Mouse (Mus musculus) right cerebral cortex, adult 18-20 months (tissue): Measurements from ENCODE around the gene Kcnj14.

ENCODE experiments used
- DNase-seq: peaks from one replicate; pipeline ENCODE4 v3.0.0; 2022; ENCODE audit warnings: mixed read lengths

Gene Kcnj14

GRCm38 (mm10) chr7:45830427-45831127 lies 6.0 kb upstream of the Kcnj14 start, which contains the start of gene Grwd1:
Grwd1 (minus strand) TSS chr7:45830944.
- peak; percentile 90 for DNase-seq

- no peak for DNase-seq
Measured at GRCm38 (mm10) chr7:45826631-45827030, 2.0 kb upstream of the Kcnj14 start.

GRCm38 (mm10) chr7:45820913-45821312 lies 3.7 kb downstream of the Kcnj14 start:
- no peak for DNase-seq

- no peak for DNase-seq
Measured at GRCm38 (mm10) chr7:45819843-45820242, 4.7 kb downstream of the Kcnj14 start.

DNA sequence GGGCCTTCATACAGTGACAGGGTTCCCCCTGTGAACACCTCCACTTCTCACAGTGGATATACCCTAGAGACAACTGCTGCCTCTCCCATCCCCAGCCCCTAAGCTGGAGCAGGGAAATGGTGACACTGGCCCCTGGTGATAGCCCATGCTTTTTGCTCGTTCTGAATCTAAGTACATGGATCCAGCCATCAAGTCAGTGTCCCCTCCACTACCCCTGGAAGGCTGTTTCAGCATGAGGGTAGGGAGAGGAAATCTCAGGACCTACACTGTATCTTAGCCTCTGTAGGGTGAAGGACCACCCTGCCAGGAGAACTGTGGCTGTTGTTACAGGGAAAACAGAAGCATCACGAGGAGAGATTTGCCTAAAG lies 8.6 kb downstream of the Kcnj14 start:
- no peak for DNase-seq

GRCm38 (mm10) chr7:45815323-45815983 lies 9.1 kb downstream of the Kcnj14 start:
- no peak for DNase-seq

GRCm38 (mm10) chr7:45814841-45815240 lies 9.7 kb downstream of the Kcnj14 start:
- DNase-seq = no peak

DNA sequence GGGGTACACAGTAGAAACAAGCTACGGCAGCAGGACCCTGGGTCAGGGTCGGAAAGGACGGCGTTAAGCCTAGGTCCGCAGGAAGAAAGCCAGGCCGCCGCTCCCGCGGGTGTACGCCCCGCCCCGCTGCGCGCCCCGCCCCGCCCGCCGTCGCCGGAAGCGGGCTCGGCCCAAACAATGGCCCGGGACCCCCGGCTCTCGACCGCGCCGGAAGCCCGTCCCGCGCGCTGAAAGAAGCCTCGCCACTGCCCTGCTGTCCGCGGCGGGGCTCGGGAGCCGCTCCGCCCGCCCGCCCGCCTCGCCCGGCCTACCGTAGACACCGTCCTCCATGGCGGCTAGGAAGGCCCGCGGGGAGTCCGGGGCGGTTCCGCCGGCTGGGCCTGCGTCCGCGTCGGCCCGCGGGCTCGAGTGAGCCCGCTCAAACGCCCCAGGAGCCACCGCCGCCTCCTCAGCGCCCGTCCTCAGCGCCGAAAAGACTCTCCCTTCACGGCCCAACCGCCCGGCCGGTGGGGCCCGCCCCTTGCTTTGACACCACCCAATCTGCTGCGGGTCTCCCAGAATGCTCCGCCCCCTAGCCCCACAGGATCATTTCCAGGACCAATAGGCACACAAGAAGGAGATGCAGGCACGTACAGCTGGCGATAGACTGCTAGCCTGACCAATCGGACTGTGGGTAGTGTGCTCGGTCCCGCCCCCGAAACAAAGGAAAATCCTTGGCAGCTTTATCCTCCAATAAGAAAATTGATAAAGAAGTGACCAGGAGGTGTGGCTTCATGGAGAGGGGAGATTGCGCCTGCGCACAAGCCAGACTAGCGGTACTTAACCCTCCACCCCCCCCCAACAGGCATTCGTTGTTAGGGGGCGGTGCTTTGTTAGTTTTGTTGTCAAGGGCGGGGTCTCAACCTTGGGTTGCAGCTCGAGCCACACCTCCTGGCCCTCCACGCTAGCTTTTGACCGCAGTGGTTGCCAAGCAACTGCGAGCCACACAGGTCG lies 10.5 kb downstream of the Kcnj14 start, which contains the start of gene Cyth2:
TSS of gene Cyth2 (minus strand) at position 795 of the 993 bp plus-strand sequence.
- DNase-seq = peak; percentile 99

- no peak for DNase-seq
Measured at GRCm38 (mm10) chr7:45812921-45813320, 11.7 kb downstream of the Kcnj14 start.

DNA sequence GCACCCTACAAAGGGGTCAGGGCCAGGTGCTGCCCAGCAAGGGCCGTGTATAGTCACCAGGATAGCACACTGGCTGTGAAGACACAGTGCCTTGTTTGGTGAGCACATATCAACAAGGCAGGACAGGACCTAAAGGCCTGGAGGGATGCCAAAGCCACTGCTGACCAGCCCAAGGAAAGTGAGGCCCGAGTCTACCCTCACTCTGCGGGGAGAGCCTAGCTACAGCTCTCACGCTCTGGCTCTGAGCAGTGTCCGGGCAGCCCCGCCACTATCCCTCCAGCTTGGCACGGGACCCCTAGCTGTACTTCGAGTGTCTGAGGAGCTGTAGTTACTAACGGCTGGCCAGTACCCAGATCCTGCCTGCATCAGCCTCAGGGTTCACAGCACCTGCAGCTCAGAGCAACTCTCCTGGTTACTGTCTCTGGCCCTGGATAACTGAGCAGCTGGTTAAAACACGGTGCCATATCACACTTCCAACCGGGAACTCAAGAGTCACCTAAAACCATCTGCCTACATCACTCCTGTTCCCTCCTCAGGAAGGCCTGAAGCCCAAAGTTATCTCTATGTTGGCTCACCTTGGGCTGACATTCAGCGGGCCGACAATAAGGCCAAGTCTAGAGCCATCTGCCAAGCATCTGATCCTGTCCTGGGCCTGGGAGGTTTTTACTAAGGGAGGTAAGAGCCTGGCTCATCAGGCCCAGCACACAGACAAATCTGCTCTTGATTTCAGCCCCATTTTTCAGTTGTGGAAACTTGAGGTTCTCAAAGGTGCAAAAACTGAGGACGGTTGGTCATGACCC lies 15.1 kb downstream of the Kcnj14 start:
- no peak for DNase-seq

GRCm38 (mm10) chr7:45808471-45808870 lies 16.1 kb downstream of the Kcnj14 start:
- no peak for DNase-seq

- DNase-seq = no peak
Measured at GRCm38 (mm10) chr7:45805941-45806340, 18.6 kb downstream of the Kcnj14 start.

DNA sequence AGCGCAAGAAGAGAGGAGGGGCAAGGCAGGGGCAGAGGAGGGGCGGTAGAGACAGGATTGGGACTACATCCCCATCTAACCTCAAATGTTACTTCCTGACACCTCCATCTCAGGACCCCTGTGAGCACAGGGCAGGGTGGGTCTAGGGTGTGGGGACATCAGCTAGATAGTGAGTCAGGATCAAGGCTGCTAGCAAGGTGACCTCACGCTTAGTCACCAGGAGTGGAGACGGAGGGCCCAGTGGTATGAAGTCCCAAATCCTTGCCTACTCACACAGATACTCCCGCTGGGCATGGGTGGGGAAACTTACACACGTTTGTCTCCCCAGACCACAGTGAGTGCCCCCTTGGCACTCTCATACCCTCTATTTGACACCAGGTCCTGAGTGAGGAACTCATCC lies 22.0 kb downstream of the Kcnj14 start:
- DNase-seq = no peak

DNA sequence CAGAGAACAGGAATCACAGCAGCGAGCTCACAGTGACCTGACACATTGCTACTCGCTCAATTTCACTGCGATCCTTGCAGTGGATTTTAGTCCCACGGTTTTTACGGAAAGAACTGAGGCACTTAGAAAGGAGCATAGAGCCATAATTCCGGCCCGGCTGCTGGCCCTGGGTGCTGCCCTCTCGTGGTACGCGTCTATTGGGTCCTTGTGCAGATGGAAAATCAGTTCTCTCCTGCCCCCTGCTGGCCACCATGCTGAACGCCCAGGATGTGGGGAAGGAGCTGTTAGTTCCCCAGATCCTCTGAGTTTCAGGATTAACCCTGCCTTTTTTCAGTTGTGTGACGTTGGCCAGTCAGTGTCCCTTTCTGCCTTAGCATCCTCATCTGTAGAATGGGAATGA lies 23.2 kb downstream of the Kcnj14 start:
- DNase-seq = peak; percentile 92

DNA sequence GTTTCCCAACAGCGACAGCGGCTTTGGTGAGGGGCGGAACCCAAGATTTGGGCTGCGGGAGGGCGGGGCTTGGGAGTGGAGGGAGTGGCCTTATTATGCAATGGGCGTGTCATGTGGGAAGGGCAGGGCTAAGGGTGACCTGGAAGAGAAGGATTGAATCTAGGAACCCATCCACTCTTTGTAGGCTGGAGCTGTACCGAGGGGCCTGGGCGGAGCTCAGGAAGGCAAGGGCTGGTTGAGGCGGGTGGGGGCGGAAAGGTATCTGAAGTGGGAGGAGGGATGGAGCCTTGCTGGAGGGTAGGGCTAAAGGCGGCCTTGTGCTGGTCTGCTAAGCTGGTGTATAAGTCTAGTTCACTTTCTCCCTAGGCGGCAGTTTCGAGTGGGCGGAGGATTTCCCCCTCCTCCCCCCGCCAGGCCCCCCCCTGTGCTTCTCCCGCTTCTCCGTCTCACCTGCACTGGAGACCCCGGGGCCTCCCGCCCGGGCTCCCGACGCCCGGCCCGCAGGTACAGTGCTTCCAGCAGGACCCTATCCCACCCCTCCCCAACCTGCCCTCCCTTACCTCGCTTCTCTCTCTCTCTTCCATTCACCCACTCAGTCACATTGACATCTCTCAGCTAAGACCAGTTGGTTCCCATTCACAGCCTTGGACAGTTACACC lies 23.9 kb downstream of the Kcnj14 start:
- DNase-seq = no peak

DNA sequence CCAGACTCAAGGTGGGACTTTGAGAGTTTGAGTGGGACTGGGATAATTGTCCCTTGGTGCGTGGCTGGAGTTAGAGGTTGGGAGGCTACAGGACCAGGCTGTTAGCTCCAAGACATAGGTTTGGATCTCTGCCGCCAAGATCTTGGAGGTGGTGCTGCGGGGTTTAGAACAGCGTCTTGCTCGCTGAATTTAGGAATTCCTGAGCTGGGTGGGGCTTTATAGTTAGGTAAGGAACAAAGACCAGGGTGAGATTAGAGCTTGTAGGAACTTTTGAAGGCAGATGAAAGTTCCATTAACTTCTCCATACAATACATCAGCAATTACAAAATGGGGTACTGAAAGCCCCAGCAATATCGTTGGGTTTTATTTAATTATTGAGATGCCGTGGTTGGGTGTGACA lies 24.6 kb downstream of the Kcnj14 start:
- DNase-seq = no peak

DNA sequence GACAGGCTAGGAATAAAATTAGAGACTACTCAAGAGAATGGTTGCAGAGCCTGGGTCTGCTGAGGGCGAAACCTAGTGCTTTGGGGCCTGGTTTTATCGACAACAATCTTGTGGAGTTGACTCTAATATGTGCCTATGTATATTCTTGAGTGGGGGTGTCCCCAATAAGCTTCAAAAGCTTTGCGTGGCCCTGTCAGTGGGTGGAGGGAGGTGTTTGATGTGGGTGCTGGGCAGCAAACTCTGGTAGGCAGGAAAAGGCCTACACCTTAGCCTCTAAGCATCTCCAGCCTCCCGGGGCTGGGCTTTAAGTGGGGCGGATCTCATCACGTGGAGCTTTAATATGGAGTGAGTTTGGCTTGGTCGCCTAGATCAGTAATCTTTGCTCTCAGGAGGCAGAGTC lies 25.7 kb downstream of the Kcnj14 start:
- no peak for DNase-seq

DNA sequence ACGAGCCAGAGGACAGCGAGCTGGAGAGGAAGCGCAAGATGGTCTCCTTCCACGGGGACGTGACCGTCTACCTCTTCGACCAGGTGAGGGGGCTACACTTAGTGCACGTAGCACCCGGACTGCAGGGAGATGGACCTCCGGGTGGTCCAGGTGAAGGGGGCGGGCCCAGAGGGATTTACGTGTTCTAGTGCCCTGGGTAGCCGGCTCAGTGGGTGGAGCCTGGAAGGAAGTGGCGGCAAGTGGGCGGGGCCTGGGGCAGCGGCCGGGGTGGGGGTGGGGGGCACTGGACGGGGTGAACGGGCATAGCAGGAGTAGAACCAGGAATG lies 26.1 kb downstream of the Kcnj14 start:
- DNase-seq = no peak

DNA sequence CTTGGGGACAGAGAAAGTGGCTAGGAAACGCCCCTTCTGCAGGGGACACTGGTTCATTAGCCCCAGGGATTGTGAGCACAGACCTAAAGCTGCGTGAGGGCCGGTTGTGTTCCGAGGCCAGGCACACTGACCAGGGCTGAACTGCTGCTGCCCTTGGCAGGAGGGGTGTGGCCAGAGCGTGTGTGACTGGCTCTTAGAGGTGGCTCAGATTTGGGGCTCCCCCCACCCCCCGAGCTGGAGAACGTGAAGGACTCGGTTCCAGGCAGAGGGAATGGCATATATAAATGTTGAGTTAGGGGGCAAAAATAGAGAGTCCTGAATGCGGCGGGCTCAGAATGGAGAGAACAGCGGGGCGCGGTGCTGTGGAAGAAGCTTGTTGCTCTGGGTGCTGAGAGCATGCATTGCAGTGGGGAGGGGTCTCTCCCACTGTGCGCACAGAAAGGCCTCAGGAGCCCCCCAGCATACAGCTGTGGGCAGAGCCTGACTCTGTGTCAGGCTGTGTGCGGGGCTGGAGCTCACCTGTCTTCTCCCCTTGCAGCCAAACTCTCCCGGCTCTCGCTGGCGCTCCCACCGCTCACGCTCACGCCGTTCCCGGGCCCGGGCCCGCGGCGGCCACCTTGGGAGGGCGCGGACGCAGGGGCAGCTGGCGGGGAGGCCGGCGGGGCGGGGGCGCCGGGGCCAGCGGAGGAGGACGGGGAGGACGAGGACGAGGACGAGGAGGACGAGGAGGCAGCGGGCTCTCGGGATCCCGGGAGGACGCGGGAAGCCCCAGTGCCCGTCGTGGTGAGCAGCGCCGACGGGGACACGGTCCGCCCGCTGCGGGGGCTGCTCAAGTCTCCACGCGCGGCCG lies 26.7 kb downstream of the Kcnj14 start:
- no peak for DNase-seq

DNA sequence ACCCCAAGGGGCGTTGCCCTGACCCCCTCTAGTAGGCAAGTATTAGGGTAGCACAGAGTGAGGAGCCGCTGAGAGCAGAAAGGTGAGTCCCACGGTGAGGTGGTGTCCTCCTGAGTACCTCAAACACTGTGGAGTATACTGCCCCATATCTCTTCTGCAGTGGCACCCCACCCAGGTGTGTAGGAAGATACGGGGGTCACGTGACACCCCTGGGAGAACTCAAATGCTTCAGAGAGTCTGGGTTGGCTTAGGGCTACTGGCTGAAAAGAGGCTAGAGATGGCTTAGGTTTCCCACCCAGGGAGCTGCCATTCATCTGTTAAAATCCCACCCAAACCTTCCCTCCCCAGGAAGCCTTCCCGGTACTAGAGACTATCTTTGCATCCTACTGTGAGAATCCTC lies 27.6 kb downstream of the Kcnj14 start:
- no peak for DNase-seq

- no peak for DNase-seq
Measured at GRCm38 (mm10) chr7:45794971-45795370, 29.6 kb downstream of the Kcnj14 start.
